8 mouse cellular contexts compared by ENCODE assay signal in the genomic region with DNA sequence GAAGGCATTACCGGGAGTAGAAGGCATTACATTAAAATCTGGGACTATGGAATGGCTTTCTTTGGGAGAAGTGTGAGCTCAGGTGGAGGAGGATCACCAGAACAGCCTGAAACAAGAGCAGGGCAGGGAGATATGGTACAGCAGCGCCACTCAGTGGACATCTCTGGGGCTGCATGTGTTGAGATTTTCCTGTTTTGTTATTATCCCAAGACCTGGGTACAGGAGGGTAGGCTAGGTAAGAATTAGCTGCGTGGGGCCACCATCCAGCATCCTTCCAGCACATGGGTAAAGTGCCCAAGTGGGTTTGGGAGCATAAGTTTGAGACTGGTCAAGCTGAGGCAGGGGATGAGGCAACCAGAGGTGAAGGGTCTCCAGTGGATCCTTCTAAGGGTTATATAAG. TPM values are rescaled to one million over a fixed set of nuclear protein-coding genes. Genes with fewer than 3 reads are reported as not detected.
DNase-seq lines count a peak whose midpoint lies in the region; ATAC-seq and TF ChIP-seq lines count a peak whose summit lies in the region.
"Had no signal": no experiment of that assay in that cellular context is flagged by ENCODE, and none has a peak within 500 bp of the region (broad histone marks: within the 10 kb centered on the region; RNA-seq: fewer than 3 reads in every experiment).

No protein-coding gene starts in this region.

- no peaks in the 10 kb centered on the region for H3K36me3 ChIP-seq in MEL (ENCODE audit: control insufficient read depth in 1 of 2, insufficient read depth in 2 of 2, low read length in 2 of 2)
- no peaks in the 10 kb centered on the region for H3K36me3 ChIP-seq in hindbrain, embryonic 12.5 days

- peak; percentile 72 to 84 (median 81) for TF ChIP-seq CTCF in MEL (IDR thresholded peaks at IDR 0.05 in 2 of 3, conservative IDR thresholded peaks at IDR 0.05 in 1 of 3; ENCODE audit: control insufficient read depth in 1 of 3, insufficient read depth in 1 of 3, low read depth in 2 of 3, low read length in 3 of 3, poor library complexity in 1 of 3, severe bottlenecking in 1 of 3)
- peak; percentile 64 for TF ChIP-seq CTCF in bone marrow, adult 2 months (IDR thresholded peaks at IDR 0.05; ENCODE audit: control insufficient read depth, insufficient read depth, low read length)
- peak; percentile 93 for TF ChIP-seq CTCF in embryonic fibroblast, embryonic 13.5 days (IDR thresholded peaks at IDR 0.05; ENCODE audit: borderline replicate concordance, insufficient read depth, low read length)

- TF ChIP-seq POLR2A in MEL (IDR thresholded peaks at IDR 0.05; ENCODE audit: control insufficient read depth in 1 of 2, insufficient read depth in 1 of 2, low read depth in 1 of 2, low read length in 2 of 2, poor library complexity in 1 of 2): no peak
- no peak for TF ChIP-seq POLR2A in bone marrow, adult 2 months (IDR thresholded peaks at IDR 0.05; ENCODE audit: borderline replicate concordance, control insufficient read depth, low read depth, low read length)
- TF ChIP-seq POLR2A in embryonic fibroblast, embryonic 13.5 days (IDR thresholded peaks at IDR 0.05; ENCODE audit: low read depth, low read length): no peak

- no peaks in the 10 kb centered on the region for H3K79me2 ChIP-seq in MEL (ENCODE audit: control insufficient read depth, insufficient read depth, low read length, poor library complexity)

- no peak for TF ChIP-seq EP300 in MEL (IDR thresholded peaks at IDR 0.05; ENCODE audit: low read depth in 1 of 2, low read length in 2 of 2)

- TF ChIP-seq RAD21 in MEL (IDR thresholded peaks at IDR 0.05; ENCODE audit: low read depth, low read length): peak; percentile 80

- H3K9me3 ChIP-seq in MEL (replicated peaks; ENCODE audit: insufficient read depth, low read length): no peaks in the 10 kb centered on the region
- H3K9me3 ChIP-seq in hindbrain, embryonic 12.5 days (replicated peaks): no peaks in the 10 kb centered on the region

- no peak overlapping the region for H3K4me2 ChIP-seq in hindbrain, embryonic 12.5 days (replicated peaks)

- no peaks in the 10 kb centered on the region; a peak in 2 of 4 replicates for H3K27me3 ChIP-seq in MEL (ENCODE audit: control insufficient read depth in 1 of 2, insufficient read depth in 2 of 2, low read length in 2 of 2)
- no peaks in the 10 kb centered on the region for H3K27me3 ChIP-seq in hindbrain, embryonic 12.5 days

- peak; percentile 51 for DNase-seq in MEL (ENCODE audit: low read depth, low spot score)
- DNase-seq in layer of hippocampus, postnatal 14 days (ENCODE audit: low spot score in 2 of 2): peak; percentile 80 to 81
- DNase-seq in right cerebral cortex, postnatal 10 days (ENCODE audit: low spot score in 2 of 2): peak; percentile 70 to 78

- H3K27ac ChIP-seq in MEL (ENCODE audit: control insufficient read depth, low read depth, low read length): no peak overlapping the region
- no peak overlapping the region for H3K27ac ChIP-seq in bone marrow, adult 2 months (ENCODE audit: control insufficient read depth, insufficient read depth, low read depth, low read length, poor library complexity)
- H3K27ac ChIP-seq in embryonic fibroblast, embryonic 13.5 days (ENCODE audit: insufficient read depth, low read length): no peak overlapping the region
- no peak overlapping the region for H3K27ac ChIP-seq in hindbrain, embryonic 12.5 days

- no peak overlapping the region for H3K4me3 ChIP-seq in MEL (ENCODE audit: control insufficient read depth in 1 of 2, insufficient read depth in 1 of 2, low read depth in 2 of 2, low read length in 2 of 2)
- H3K4me3 ChIP-seq in bone marrow, adult 2 months (replicated peaks; ENCODE audit: control insufficient read depth, low read depth, low read length): no peak overlapping the region
- no peak overlapping the region for H3K4me3 ChIP-seq in embryonic fibroblast, embryonic 13.5 days (ENCODE audit: insufficient read depth, low read length)
- H3K4me3 ChIP-seq in hindbrain, embryonic 12.5 days: no peak overlapping the region

- no peak overlapping the region for H3K9ac ChIP-seq in MEL (ENCODE audit: control insufficient read depth, low read depth, low read length, poor library complexity, severe bottlenecking)
- H3K9ac ChIP-seq in hindbrain, embryonic 12.5 days: no peak overlapping the region

- ATAC-seq in hindbrain, embryonic 12.5 days (ENCODE audit: low FRiP score): peak; percentile 71
- ATAC-seq in megakaryocyte progenitor cell, adult 5-6 weeks (replicated peaks; ENCODE audit: poor library complexity): peak; percentile 98

- no peaks in the 10 kb centered on the region for H3K4me1 ChIP-seq in MEL (ENCODE audit: control insufficient read depth in 1 of 2, insufficient read depth in 2 of 2, low read length in 2 of 2)
- H3K4me1 ChIP-seq in bone marrow, adult 2 months (ENCODE audit: control insufficient read depth, insufficient read depth, low read length): no peaks in the 10 kb centered on the region
- no peaks in the 10 kb centered on the region for H3K4me1 ChIP-seq in embryonic fibroblast, embryonic 13.5 days (ENCODE audit: control insufficient read depth, insufficient read depth, low read length)
- no peaks in the 10 kb centered on the region for H3K4me1 ChIP-seq in hindbrain, embryonic 12.5 days

- WGBS in bone marrow, adult 2 months: 7% methylated on average over 3 of the region's 3 CpGs
- 1% methylated on average over 3 of the region's 3 CpGs for WGBS in hindbrain, embryonic 12.5 days

TF ChIP-seq in MEL, 35 proteins besides CTCF, POLR2A, EP300 and RAD21:
- TF ChIP-seq MEF2A (IDR thresholded peaks at IDR 0.05; ENCODE audit: extremely low read depth, insufficient replicate concordance, low read depth, low read length, poor library complexity, severe bottlenecking) (no peak), ZC3H11A (IDR thresholded peaks at IDR 0.05; ENCODE audit: low read depth, low read length) (peak; percentile 73), ZKSCAN1 (IDR thresholded peaks at IDR 0.05; ENCODE audit: low read depth, low read length) (no peak), SMC3 (IDR thresholded peaks at IDR 0.05; ENCODE audit: low read depth, low read length) (peak; percentile 80)

RNA-seq across cellular contexts. Expression of a gene that starts 59.4 kb away (rescaled TPM):
- 0.03 and 0.04 TPM in 2 replicates for total RNA-seq in MEL (2012; rRNA removed)
- not detected for polyA plus RNA-seq in MEL (2012; ENCODE audit: insufficient read depth in 1 of 2, insufficient read length in 2 of 2, low read depth in 1 of 2, low replicate concordance in 2 of 2, missing spikeins in 1 of 2)
- polyA plus RNA-seq in bone marrow, adult 2 months (2011; ENCODE audit: insufficient read depth, insufficient read length, low replicate concordance, missing spikeins): not detected in 2 replicates
- polyA plus RNA-seq in embryonic fibroblast, embryonic 13.5 days (2011; ENCODE audit: insufficient read length, low read depth, missing spikeins): not detected in 2 replicates
- polyA plus RNA-seq in hindbrain, embryonic 12.5 days (2016; fragmentation: Nextera tagmentation; extraction: Ambion mirVana): 6.0 and 6.6 TPM in 2 replicates
- 100 to 1,000 TPM; 112 to 118 TPM for total RNA-seq in layer of hippocampus, postnatal 14 days (2021)
- total RNA-seq in megakaryocyte progenitor cell, adult 5-6 weeks (2015): not detected in 2 replicates
- not detected in 2 replicates for total RNA-seq in megakaryocyte progenitor cell, adult 5-6 weeks (2017)
- polyA plus RNA-seq: heart, embryonic 14.5 days had no signal
